Mouse (Mus musculus): Measurements from ENCODE around the gene Slc51b. TPM values are rescaled to one million over a fixed set of nuclear protein-coding genes. Genes with fewer than 3 reads are reported as not detected.
A peak's percentile ranks its signal among the peaks of the same experiment; 100 is the strongest.

Gene Slc51b
- total and polyA plus RNA-seq, 2 experiments, result 0.22 to 3.2 TPM

- TF ChIP-seq POLR2A (IDR thresholded peaks at IDR 0.05; ENCODE audit: extremely low read depth, insufficient read depth, low read length), result no peak
- TF ChIP-seq CTCF (IDR thresholded peaks at IDR 0.05; ENCODE audit: low read depth, low read length), result no peak
- Histone ChIP-seq H3K9ac (ENCODE audit: low read depth, low read length) (no peak overlapping the region), H3K4me3 (ENCODE audit: insufficient read depth, low read depth, low read length) (no peak overlapping the region), H3K36me3 (ENCODE audit: control insufficient read depth, insufficient read depth, low read length) (no peaks in the 10 kb centered on the region), H3K4me1 (ENCODE audit: control insufficient read depth, insufficient read depth, low read length) (no peaks in the 10 kb centered on the region), H3K79me2 (ENCODE audit: control insufficient read depth, insufficient read depth, low read length) (no peaks in the 10 kb centered on the region), H3K27ac (replicated peaks; ENCODE audit: insufficient read depth, low read depth, low read length) (no peak overlapping the region), H3K27me3 (ENCODE audit: control insufficient read depth, insufficient read depth, low read length) (0 out of 2 replicates have a peak, but pooled peaks cover 2% of the 10 kb centered on the region)
- no peak for DNase-seq (ENCODE audit: extremely low read depth, low read depth, low spot score)
- WGBS, result 85% methylated on average over 6 of the region's 6 CpGs
Observed at GRCm38 (mm10) chr9:65399934-65400333, 22.8 kb downstream of the Slc51b start.

GRCm38 (mm10) chr9:65398279-65398678 is 24.5 kb downstream of the Slc51b start, which contains the start of gene Rasl12:
Gene Rasl12, plus strand, starts transcription at chr9:65398506.
- H3K27me3 ChIP-seq (ENCODE audit: control insufficient read depth, insufficient read depth, low read length), result 0 out of 2 replicates have a peak, but pooled peaks cover 2% of the 10 kb centered on the region
- 4% methylated on average over 24 of the region's 24 CpGs for WGBS
- no peak for DNase-seq (ENCODE audit: extremely low read depth, low read depth, low spot score)
- H3K4me3 ChIP-seq (ENCODE audit: insufficient read depth, low read depth, low read length), result peak within 1 kb of the TSS; percentile 35; the same call in 1 of the 2 replicates
- no peak within 1 kb of the TSS; the same call in 1 of the 2 replicates for H3K9ac ChIP-seq (ENCODE audit: low read depth, low read length)
- H3K79me2 ChIP-seq (ENCODE audit: control insufficient read depth, insufficient read depth, low read length), result no peaks in the 10 kb centered on the region
- TF ChIP-seq POLR2A (IDR thresholded peaks at IDR 0.05; ENCODE audit: extremely low read depth, insufficient read depth, low read length) (no peak), CTCF (IDR thresholded peaks at IDR 0.05; ENCODE audit: low read depth, low read length) (no peak)
- no peak within 1 kb of the TSS for H3K27ac ChIP-seq (replicated peaks; ENCODE audit: insufficient read depth, low read depth, low read length)
- H3K4me1 ChIP-seq (ENCODE audit: control insufficient read depth, insufficient read depth, low read length), result 0 out of 2 replicates have a peak, but pooled peaks cover 2% of the 10 kb centered on the region
- H3K36me3 ChIP-seq (ENCODE audit: control insufficient read depth, insufficient read depth, low read length), result no peaks in the 10 kb centered on the region

GRCm38 (mm10) chr9:65394360-65394759 is 28.4 kb downstream of the Slc51b start:
- peaks cover 9% of the 10 kb centered on the region; the same call in 1 of the 2 replicates for H3K27me3 ChIP-seq (ENCODE audit: control insufficient read depth, insufficient read depth, low read length)
- DNase-seq (ENCODE audit: extremely low read depth, low read depth, low spot score), result no peak
- no peak overlapping the region for H3K4me3 ChIP-seq (ENCODE audit: insufficient read depth, low read depth, low read length)
- WGBS, result 90% methylated on average over 2 of the region's 2 CpGs
- no peak overlapping the region for H3K9ac ChIP-seq (ENCODE audit: low read depth, low read length)
- H3K4me1 ChIP-seq (ENCODE audit: control insufficient read depth, insufficient read depth, low read length), result peaks cover 11% of the 10 kb centered on the region; the same call in 1 of the 2 replicates
- no peaks in the 10 kb centered on the region for H3K36me3 ChIP-seq (ENCODE audit: control insufficient read depth, insufficient read depth, low read length)
- H3K79me2 ChIP-seq (ENCODE audit: control insufficient read depth, insufficient read depth, low read length), result no peaks in the 10 kb centered on the region
- H3K27ac ChIP-seq (replicated peaks; ENCODE audit: insufficient read depth, low read depth, low read length), result no peak overlapping the region
- TF ChIP-seq CTCF (IDR thresholded peaks at IDR 0.05; ENCODE audit: low read depth, low read length), result no peak
- no peak for TF ChIP-seq POLR2A (IDR thresholded peaks at IDR 0.05; ENCODE audit: extremely low read depth, insufficient read depth, low read length)

- Histone ChIP-seq H3K27me3 (ENCODE audit: control insufficient read depth, insufficient read depth, low read length) (peaks cover 9% of the 10 kb centered on the region; the same call in 1 of the 2 replicates), H3K27ac (replicated peaks; ENCODE audit: insufficient read depth, low read depth, low read length) (no peak overlapping the region), H3K36me3 (ENCODE audit: control insufficient read depth, insufficient read depth, low read length) (no peaks in the 10 kb centered on the region), H3K79me2 (ENCODE audit: control insufficient read depth, insufficient read depth, low read length) (no peaks in the 10 kb centered on the region), H3K9ac (ENCODE audit: low read depth, low read length) (no peak overlapping the region), H3K4me1 (ENCODE audit: control insufficient read depth, insufficient read depth, low read length) (peaks cover 11% of the 10 kb centered on the region; the same call in 1 of the 2 replicates), H3K4me3 (ENCODE audit: insufficient read depth, low read depth, low read length) (no peak overlapping the region)
- WGBS, result 51% methylated on average over 2 of the region's 2 CpGs
- DNase-seq (ENCODE audit: extremely low read depth, low read depth, low spot score), result no peak
- TF ChIP-seq POLR2A (IDR thresholded peaks at IDR 0.05; ENCODE audit: extremely low read depth, insufficient read depth, low read length) (no peak), CTCF (IDR thresholded peaks at IDR 0.05; ENCODE audit: low read depth, low read length) (no peak)
Observed at GRCm38 (mm10) chr9:65393606-65394005, 29.1 kb downstream of the Slc51b start.

DNA sequence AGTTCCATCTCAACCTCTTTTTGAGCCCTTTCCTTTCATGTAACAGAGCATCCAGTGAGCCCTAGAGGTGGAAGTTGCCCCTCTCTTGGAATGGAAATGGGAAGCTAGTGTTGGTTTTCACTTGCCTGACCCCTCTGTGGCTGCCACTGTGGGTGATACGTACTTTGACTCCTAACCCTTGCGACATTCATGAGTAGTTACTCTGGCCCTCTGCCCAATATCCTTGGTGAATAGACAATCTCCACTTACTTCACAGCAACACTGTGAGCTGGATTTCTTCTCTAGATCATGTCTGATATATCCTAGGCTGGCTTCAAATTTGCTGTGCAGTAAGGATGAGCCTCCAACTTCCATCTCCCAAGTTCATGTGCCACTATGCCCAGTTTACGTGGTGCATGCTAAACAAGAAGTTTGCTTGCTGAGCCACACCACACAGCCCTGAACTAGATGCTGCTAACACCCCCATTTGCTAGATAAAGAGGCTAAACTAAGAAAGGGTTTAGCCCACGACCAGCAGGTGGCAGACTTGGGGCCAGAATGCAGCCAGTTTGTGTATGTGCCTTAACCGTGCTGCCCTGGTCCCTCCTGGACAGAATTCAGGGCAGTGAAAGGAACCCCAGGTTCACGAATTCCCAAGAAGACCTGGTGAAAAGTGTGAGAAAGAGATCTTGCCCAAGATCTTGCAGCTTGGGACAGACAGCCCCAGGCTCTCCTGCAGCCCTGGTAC is 30.0 kb downstream of the Slc51b start:
- Histone ChIP-seq H3K36me3 (ENCODE audit: control insufficient read depth, insufficient read depth, low read length) (no peaks in the 10 kb centered on the region), H3K79me2 (ENCODE audit: control insufficient read depth, insufficient read depth, low read length) (no peaks in the 10 kb centered on the region), H3K4me1 (ENCODE audit: control insufficient read depth, insufficient read depth, low read length) (peaks cover 11% of the 10 kb centered on the region; the same call in 1 of the 2 replicates), H3K4me3 (ENCODE audit: insufficient read depth, low read depth, low read length) (no peak overlapping the region), H3K9ac (ENCODE audit: low read depth, low read length) (no peak overlapping the region), H3K27ac (replicated peaks; ENCODE audit: insufficient read depth, low read depth, low read length) (no peak overlapping the region), H3K27me3 (ENCODE audit: control insufficient read depth, insufficient read depth, low read length) (peaks cover 7% of the 10 kb centered on the region; the same call in 1 of the 2 replicates)
- WGBS, result 6% methylated on average over 6 of the region's 6 CpGs
- peak; percentile 91 for DNase-seq (ENCODE audit: extremely low read depth, low read depth, low spot score)
- TF ChIP-seq POLR2A (IDR thresholded peaks at IDR 0.05; ENCODE audit: extremely low read depth, insufficient read depth, low read length) (no peak), CTCF (IDR thresholded peaks at IDR 0.05; ENCODE audit: low read depth, low read length) (peak; percentile 82)

DNA sequence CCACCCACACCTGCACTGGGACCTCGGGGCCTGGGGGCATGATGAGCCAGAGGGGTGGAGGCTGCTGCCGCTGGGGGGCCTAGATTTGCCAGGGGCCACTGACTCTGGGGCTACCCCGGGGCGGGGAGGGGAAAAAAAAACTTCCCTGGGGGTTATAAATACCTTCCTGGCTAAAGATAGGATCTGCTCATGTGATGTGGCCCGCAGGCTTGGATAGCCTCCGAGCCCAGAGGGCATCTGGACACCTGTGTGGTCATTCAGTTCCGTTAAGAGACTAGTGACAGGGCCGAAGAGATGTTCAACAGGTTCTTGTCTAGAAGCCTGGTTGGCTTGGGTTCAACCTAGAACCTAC is 31.2 kb downstream of the Slc51b start, which contains the start of gene Kbtbd13:
Gene Kbtbd13, minus strand, starts transcription at position 40 of the 352 bp plus-strand sequence.
- Histone ChIP-seq H3K4me1 (ENCODE audit: control insufficient read depth, insufficient read depth, low read length) (peaks cover 11% of the 10 kb centered on the region; the same call in 1 of the 2 replicates), H3K79me2 (ENCODE audit: control insufficient read depth, insufficient read depth, low read length) (no peaks in the 10 kb centered on the region), H3K36me3 (ENCODE audit: control insufficient read depth, insufficient read depth, low read length) (no peaks in the 10 kb centered on the region), H3K27me3 (ENCODE audit: control insufficient read depth, insufficient read depth, low read length) (peaks cover 7% of the 10 kb centered on the region; the same call in 1 of the 2 replicates), H3K9ac (ENCODE audit: low read depth, low read length) (no peak within 1 kb of the TSS), H3K4me3 (ENCODE audit: insufficient read depth, low read depth, low read length) (peak within 1 kb of the TSS; percentile 37; the same call in 1 of the 2 replicates), H3K27ac (replicated peaks; ENCODE audit: insufficient read depth, low read depth, low read length) (no peak within 1 kb of the TSS)
- no peak for TF ChIP-seq CTCF (IDR thresholded peaks at IDR 0.05; ENCODE audit: low read depth, low read length)
- no peak for TF ChIP-seq POLR2A (IDR thresholded peaks at IDR 0.05; ENCODE audit: extremely low read depth, insufficient read depth, low read length)
- 27% methylated on average over 8 of the region's 8 CpGs for WGBS
- DNase-seq (ENCODE audit: extremely low read depth, low read depth, low spot score), result peak; percentile 42

Data from liver, adult 2 months (tissue).